Mouse (Mus musculus): ENCODE measurements around the gene 1700025G04Rik.

1700025G04Rik gene

GRCm38 (mm10) chr1:151964811-151965210 lies 125.1 kb downstream of the 1700025G04Rik start:
- intact Hi-C loops (cut with DNase I) = no loop called here

DNA sequence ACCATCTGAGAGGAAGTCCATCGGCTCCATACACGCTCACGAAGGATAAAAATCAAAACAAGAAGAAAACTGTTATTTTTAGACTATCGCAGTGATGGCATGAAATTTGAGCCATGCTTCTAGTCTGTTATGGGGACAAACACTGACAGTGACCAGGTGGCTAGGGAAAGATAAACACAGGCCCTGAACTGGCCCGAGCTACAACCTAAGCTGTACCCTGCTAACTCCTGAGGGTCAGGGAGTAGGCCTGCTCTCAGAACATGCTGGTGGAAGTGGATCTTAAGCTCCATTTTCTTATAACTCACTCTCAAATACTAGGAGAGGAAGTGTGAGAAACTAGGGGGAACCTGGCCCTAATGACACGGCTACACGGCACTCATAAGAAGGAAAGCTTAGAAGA lies 126.7 kb downstream of the 1700025G04Rik start:
- intact Hi-C loops (cut with DNase I) = no loop called here

DNA sequence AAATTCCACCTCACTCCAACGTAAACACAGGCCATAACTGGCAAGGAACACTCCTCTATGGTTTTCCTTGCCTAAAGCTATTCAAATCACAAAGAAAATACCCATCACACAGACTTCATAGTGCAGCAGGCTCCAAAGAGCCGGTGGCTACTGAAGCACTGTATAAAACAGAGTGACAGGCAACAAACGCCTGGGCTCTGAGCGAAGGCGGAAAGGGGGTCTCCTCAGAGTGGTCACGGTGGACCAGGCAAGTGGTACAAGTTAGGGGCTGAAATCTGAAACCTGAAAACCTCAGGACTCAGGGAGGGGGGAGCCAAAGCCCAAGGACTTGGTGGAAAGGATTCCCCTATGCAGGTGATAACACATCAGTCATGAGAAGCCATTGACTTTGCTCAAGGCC lies 127.8 kb downstream of the 1700025G04Rik start:
- intact Hi-C loops (cut with DNase I) = no loop called here

- intact Hi-C loops (cut with DNase I) = no loop called here
These were observed 128.7 kb downstream of the 1700025G04Rik start for GRCm38 (mm10) chr1:151961204-151961603.

GRCm38 (mm10) chr1:151959010-151959409 lies 130.9 kb downstream of the 1700025G04Rik start:
- intact Hi-C loops (cut with DNase I) = no loop called here

DNA sequence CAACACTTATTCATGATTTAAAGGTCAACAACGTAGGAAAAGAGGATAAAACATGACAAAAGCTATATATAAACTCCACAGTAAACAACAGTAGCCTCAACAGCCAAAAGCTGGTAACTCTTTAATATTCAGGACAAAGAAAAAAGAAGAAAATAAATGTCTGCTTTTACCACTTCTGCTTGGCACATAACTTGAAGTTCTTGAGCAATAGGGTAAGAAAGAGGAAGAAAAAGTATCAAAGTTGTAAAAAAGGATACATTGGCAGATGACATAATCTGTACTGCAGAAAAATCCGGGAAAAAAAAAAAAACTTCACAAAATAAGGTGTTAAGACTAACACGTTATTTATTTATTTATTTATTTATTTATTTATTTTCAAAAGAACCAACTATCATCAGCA lies 131.5 kb downstream of the 1700025G04Rik start:
- intact Hi-C loops (cut with DNase I) = no loop called here

- intact Hi-C loops (cut with DNase I) = no loop called here
These were observed 132.3 kb downstream of the 1700025G04Rik start for GRCm38 (mm10) chr1:151957669-151958068.

- intact Hi-C loops (cut with DNase I) = no loop called here
These were observed 134.1 kb downstream of the 1700025G04Rik start for GRCm38 (mm10) chr1:151955866-151956265.

DNA sequence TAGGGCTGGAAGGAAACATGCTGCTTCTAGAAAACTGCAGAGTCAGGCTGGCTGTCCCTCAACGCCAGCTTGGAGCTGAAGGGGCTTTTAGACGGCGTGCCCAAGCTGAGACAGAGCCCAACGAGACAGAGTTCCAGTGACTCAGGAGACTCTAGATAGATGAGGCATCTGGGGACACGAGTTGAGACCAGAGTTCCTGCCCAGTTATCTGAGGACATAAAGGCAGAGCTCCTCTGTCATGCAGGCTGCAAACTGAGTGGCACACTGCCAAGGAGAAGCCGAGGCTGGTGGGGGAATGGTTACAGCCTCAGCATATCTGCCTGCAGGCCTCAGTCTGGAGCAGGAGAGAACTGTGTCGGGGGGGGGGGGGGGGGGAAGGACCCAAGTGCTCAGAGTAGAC lies 136.4 kb downstream of the 1700025G04Rik start:
- intact Hi-C loops (cut with DNase I) = no loop called here

GRCm38 (mm10) chr1:151948065-151948464 lies 141.9 kb downstream of the 1700025G04Rik start:
- intact Hi-C loops (cut with DNase I) = no loop called here

DNA sequence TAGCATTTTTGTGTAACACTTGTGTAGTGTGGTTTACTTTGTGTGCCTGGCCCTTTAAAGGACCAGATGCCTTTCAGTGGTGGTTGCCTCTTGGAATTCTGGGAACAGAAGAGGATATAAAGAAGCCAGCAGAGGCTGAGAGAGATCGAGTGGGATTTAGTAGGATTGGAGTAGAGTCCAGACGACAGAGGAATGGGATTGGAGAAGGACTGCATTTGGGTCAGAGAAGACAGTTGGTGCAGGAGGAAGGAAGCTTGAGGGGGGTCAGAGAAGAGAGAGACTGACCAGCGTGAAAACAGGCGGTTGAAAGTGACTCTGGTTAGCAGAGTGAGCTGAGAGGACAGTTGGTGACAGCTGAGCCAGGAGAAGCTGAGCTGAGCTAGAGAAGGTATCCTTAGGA lies 142.4 kb downstream of the 1700025G04Rik start:
- intact Hi-C loops (cut with DNase I) = no loop called here

DNA sequence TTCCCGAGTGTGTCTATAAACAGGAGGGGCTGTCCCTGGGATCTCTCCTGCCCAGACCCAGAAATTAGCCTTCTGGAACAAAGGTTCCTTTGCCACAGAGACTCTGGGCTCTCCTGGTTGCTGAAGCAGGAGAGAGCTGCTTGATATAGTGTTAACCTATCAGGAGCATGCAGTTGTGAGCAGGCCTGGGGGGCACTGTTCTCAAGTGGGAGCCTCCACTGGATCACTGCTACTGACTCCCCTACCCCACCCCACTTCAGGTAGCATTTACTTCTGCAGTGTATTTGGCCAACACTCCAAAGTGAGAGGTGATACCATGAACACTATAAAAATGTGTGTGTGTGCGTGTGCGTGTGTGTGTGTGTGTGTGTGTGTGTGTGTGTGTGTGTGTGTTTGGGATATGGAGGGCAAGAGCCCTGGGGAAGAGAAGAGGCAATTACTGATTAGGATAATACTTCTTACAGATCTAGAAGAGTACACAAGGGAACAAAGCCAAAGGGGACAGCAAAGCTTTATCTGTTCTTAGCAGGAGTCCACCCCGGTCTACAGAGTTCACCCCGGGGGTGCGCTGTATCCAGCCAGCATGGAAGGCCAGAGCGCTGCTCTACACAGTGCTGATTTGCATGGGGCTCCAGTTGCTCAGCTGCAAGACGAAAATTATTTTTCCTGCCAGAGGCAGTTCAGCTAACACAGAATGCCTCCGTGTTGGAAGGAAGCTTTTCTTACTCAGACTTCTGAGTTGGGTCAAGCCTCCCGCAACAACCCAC lies 145.3 kb downstream of the 1700025G04Rik start:
- intact Hi-C loops (cut with DNase I) = no loop called here

DNA sequence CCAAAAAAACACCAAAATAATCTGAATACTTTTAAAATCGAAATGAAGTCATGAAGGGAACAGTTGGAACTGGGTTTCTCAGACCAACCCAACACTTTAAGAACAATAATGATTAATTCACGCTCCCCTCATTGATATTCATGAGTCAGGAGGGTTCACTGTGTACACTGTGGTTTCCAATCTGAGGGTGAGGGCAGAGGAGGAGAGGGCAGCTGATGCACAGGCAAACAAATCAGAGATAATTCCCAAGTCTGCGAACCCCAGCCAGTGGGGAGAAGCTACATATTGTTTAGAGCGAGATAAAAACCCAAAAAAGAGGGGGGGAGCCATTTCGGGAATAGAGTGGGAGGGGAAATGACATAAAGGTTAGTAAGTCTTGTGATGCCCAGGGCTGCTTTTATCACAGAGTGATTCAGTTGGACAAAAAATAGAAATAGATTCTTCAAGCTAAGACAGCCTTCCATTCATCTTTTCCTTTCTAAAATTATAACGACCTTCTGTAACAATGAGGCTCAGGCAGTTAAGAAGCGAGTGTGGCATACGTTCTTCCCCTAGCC lies 146.2 kb downstream of the 1700025G04Rik start:
- intact Hi-C loops (cut with DNase I) = no loop called here

- intact Hi-C loops (cut with DNase I) = no loop called here
These were observed 146.8 kb downstream of the 1700025G04Rik start for GRCm38 (mm10) chr1:151942972-151943654.

- intact Hi-C loops (cut with DNase I) = no loop called here
These were observed 149.9 kb downstream of the 1700025G04Rik start for GRCm38 (mm10) chr1:151939987-151940386.

- intact Hi-C loops (cut with DNase I) = no loop called here
These were observed 150.4 kb downstream of the 1700025G04Rik start for GRCm38 (mm10) chr1:151939510-151939909.

GRCm38 (mm10) chr1:151933605-151934004 lies 156.3 kb downstream of the 1700025G04Rik start:
- intact Hi-C loops (cut with DNase I) = no loop called here

GRCm38 (mm10) chr1:151926826-151927225 lies 163.1 kb downstream of the 1700025G04Rik start:
- intact Hi-C loops (cut with DNase I) = no loop called here

DNA sequence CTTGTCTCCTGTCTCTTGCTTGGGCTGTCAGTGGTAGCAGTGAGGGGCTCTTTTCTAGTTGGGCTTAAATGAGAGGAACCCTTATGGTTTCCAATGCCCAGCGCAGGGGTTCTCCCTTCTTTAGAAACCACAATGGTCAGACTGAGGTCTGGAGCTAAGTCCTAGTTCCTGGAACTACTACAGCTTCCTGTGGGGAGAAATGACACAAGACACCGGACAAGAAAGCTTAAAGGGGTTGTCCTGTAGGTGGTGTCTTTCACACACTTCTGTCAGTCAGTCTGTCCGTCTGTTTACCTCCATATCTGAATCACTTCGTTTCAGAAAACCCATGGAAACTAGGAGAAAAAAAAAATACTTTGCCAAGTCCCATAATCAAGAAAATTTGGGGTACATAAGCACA lies 163.8 kb downstream of the 1700025G04Rik start:
- intact Hi-C loops (cut with DNase I) = no loop called here

- intact Hi-C loops (cut with DNase I) = no loop called here
These were observed 164.2 kb downstream of the 1700025G04Rik start for GRCm38 (mm10) chr1:151925738-151926137.

- intact Hi-C loops (cut with DNase I) = no loop called here
These were observed 171.0 kb downstream of the 1700025G04Rik start for GRCm38 (mm10) chr1:151918806-151919357.

DNA sequence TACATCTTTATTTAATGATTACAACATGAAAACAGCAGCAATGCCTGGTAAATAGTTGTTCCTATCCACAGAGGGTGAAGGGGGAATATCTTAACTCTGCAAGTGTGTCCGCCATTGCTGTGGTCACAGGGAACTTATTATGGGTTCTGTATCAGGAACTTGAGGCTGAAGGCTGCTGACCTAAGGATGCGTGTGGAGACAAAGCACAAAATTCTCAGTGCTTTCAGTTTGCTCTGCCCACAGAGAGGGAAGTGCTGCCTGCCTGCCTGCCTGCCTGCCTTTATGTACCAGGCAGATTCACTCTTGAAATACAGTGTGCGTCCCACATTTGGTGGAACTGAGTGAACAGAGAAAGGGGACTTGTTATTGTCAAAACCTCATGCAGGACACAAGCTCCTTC lies 172.2 kb downstream of the 1700025G04Rik start:
- intact Hi-C loops (cut with DNase I) = no loop called here

Measured in adrenal gland (tissue).